Mouse (Mus musculus): Measurements from ENCODE around the gene 2010111I01Rik.

The 2010111I01Rik gene

GRCm38 (mm10) chr13:63115187-63115784, 150.6 kb downstream of the 2010111I01Rik start:
- DNase-seq (ENCODE audit: low spot score): no peak

DNA sequence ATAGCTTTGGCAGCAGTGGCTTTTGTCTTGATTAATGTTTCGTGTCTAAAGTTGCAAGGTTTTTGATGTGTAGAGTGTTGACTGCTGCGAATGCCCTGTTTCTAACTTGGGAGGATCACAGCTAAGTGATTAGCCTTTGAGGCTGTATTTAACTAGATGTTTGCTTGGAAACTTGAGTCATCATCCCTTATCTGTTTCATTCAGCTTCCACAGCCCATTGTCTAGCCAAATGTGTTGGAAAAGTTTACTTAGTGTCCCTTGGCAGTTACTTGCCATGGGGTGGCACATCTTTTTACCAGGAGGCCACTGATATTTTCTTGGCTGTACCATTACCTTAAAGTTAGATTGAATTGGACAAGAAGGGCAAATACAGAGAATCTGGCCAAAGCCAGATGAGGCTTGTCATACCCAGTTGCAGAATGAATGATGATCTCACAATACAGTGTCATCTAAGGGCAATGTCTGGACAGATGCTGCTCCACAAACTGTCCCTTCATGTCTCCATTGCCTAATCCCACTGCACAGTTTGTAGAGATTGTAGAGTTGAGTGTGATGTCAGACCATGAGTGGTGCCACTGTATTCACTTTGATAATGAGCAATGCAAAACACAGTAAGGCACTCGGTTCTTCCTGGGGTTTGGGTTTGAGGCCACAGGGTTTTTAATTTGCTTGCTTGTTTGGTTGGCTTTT, 152.9 kb downstream of the 2010111I01Rik start:
- DNase-seq (ENCODE audit: low spot score): no peak

DNA sequence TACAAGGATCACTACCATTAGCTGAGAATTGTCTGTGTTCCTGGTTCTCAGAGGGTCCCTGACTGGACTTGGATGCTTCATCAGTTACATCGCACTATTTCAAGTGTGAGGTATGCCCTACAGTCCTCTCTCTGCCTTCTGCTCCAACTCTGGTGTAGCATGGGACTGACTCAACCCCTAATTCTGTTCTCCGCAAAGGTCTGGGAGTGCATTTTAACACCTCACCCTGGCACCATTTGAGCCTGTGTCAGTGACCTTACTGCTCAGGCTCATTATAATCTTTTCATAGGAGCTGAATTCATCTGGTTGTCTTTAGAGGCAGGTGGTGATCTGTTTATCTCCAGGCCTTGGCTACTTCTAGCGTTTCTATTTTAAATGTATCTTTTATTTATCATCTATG, 154.0 kb downstream of the 2010111I01Rik start:
- DNase-seq (ENCODE audit: low spot score): no peak

DNA sequence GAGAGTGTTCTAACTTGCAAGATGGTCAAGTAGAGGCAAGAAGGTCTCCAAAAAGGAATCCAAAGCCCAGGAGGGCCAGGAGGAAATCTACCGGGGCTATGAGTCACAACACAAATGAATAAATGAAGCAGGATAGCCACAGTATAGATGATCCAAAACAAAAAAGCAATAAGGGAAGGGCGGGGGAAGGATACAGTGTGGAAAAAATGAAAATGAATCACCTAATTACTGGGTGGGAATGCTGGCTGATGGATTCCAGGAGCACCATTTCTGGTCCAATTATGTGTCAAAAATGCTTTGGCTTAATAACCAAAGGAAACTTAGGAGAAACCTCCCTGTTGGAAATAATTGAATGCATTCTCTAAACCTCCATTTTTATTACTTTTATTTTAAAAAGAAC, 155.6 kb downstream of the 2010111I01Rik start:
- no peak for DNase-seq (ENCODE audit: low spot score)

DNA sequence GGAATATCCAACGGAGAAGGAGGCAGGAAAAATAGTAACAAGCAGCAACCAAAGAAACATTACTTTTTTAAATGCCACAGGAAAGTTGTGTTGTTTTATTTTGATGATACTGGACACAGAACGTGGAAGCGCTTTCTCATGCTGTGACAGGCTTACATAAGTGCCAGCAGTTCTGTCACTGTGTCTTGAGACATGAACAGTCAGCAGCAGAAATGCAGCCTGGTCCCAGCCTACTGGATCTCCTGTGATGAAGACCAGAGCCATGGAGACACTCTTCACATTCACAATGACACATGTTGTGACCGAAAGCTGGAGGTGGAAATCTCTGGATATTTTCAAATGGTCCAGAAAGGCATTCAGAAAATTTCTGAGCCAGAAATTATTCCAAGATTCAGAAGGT, 157.1 kb downstream of the 2010111I01Rik start:
- DNase-seq (ENCODE audit: low spot score): no peak

- DNase-seq (ENCODE audit: low spot score): no peak
These were observed 161.5 kb downstream of the 2010111I01Rik start for GRCm38 (mm10) chr13:63126206-63126605.

- DNase-seq (ENCODE audit: low spot score): no peak
These were observed 162.8 kb downstream of the 2010111I01Rik start for GRCm38 (mm10) chr13:63127516-63127915.

DNA sequence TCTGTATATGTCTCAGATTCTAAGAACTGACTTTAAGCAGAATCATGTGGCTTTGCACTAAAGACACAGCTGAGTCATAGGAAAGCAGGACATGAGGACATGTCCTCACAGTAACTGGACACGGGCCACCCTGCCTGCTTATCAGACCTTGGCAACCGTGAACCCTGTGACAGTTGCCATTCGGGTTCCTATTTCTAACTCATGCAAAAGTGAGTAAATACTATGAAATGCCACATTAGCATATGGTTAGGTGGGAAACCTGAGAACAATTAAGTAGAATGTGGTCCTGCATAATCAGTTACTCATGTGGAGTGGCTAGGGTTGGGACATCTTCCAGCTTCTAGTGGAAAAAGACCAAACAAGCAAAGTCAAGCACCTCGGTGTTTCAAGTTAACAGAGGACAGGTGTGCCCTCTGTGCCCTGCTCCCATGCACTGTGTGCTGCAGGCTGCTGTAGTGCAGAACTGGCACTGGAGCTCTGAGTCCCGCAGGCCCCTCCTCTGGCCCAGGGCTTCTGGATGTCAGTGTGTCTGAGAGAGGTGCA, 170.3 kb downstream of the 2010111I01Rik start:
- DNase-seq (ENCODE audit: low spot score): no peak

DNA sequence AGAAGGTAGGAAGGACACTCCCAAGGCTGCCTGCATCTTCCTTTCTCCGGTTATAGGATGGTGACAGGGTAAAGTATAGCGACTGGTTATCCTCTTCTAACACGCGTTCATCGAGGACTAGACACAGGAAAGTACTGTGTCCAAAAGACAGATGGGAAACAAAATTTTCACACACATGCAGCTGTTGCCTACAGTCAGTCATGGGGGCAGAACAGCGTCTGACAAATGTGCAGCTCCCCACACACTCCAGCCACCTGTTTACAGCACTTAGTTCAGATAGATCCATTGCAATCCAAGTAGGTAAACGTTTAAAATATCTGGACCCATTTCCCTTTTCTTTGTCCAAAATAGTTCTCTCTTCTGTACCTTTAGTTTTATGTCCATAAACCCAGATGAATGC, 171.3 kb downstream of the 2010111I01Rik start:
- DNase-seq (ENCODE audit: low spot score): no peak

- DNase-seq (ENCODE audit: low spot score): no peak
These were observed 172.1 kb downstream of the 2010111I01Rik start for GRCm38 (mm10) chr13:63136775-63137174.

GRCm38 (mm10) chr13:63138376-63139048, 173.8 kb downstream of the 2010111I01Rik start:
- DNase-seq (ENCODE audit: low spot score): no peak

DNA sequence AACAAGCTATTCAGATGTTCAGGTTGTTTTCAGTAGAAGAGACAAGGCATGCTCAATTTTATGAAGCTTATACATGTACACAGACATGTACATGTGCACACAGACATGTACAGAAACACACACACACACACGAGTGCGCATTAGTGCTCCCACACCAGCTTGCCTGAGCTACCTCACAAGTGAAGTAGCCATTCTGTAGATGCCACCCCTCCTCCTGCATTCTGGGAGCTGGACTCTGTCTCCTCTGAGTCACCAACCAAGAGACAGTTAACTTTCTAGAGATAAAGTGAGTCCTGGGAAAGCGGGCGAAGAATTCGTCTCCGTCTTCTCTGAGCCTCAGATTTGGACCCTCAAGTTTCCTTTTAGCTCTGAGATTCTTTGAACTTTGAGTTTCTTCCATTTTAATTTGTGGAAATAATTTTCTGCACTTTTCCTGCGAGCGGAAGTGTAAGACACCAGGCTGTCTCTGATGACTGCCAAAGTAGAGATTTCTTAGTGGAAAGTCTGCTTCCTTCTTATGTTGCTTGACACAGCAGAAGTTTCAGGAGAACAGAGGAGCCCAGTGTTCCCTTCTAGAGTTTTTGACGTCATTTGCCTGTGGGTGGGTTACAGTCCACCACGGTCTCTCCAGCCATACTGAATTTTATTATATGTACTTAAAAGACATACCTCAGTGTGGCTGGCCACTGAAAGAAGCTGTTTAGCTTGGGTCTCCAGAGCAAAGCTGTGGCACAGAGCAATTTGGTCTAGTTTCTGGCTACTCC, 175.0 kb downstream of the 2010111I01Rik start:
- no peak for DNase-seq (ENCODE audit: low spot score)

DNA sequence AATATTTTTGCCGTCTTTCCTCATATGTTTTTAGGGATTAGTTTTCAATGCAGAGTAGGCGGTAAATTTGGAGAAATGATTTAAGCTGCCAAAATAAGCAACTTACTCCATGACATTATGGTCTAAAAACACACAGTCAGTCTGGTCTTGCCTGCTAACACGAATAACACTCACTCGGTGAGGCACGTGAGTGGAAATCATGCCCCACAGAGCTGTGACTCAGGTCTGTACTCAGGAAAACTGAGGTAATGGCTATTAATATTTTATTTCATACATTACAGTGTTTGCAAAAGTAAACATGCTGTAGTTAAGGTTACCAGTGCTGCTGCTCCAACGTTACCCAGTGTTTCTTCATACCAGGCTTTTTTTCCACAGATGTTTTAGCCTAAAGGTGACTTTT, 176.1 kb downstream of the 2010111I01Rik start:
- DNase-seq (ENCODE audit: low spot score): no peak

GRCm38 (mm10) chr13:63141275-63141674, 176.6 kb downstream of the 2010111I01Rik start:
- DNase-seq (ENCODE audit: low spot score): no peak

GRCm38 (mm10) chr13:63146604-63147188, 182.0 kb downstream of the 2010111I01Rik start:
- DNase-seq (ENCODE audit: low spot score): no peak

- DNase-seq (ENCODE audit: low spot score): no peak
These were observed 183.5 kb downstream of the 2010111I01Rik start for GRCm38 (mm10) chr13:63148157-63148556.

GRCm38 (mm10) chr13:63150470-63151020, 185.9 kb downstream of the 2010111I01Rik start:
- DNase-seq (ENCODE audit: low spot score): no peak

DNA sequence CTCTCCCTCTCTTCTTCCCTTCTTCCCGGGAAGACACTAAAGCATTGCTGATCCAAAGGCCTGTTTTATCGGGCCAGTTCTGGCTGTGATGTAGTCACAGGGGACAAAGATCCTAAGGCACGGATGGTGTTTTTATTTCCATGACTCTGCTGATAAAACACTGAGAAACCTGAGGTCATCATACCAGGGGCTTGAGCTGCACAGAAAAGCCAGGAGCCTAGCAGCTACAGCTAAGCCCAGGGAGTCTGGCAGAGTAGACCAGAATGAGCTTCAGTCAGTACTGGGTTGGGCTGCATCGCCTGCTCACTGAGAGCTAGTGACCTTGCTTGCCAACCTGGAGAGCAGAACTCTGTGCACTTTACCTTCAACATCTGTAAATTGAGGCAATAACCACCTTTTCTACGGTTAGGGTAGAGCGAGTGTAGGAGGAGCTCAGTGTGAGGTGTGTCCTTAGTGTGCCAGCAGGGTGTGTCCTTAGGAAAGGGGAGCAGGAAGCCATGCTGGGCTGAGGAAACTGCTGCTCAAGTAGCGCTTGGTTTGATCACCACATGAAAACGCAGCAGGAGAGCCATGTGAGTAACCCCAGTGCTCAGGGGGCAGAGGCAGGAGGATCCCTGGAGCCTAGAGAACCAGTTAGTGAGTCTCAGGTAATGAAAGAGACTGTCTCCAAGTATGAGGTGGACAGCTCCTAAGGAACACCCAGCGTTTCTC, 186.5 kb downstream of the 2010111I01Rik start:
- no peak for DNase-seq (ENCODE audit: low spot score)

- DNase-seq (ENCODE audit: low spot score): no peak
These were observed 187.8 kb downstream of the 2010111I01Rik start for GRCm38 (mm10) chr13:63152498-63152897.

DNA sequence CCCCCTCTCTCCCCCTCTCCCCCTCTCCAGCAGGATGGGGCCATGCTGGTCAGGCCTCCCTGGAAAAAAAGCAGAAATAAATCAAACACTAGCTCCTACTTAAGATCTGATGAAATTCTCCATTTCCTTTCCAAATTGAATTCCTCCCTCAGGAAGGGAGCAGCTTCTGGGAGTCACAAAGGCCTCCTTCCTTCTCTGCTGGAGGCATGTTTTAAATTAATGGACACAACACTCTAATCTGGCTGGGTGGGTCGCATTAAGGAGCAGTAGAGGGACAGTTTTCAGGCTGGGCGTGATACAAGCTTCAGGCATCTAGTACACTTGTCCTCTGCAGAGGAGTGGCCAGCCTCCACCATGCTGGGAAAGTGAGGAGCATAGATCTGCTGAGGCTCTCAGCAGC, 188.7 kb downstream of the 2010111I01Rik start:
- no peak for DNase-seq (ENCODE audit: low spot score)

Data from urinary bladder, postnatal 10 days (tissue).